Mouse (Mus musculus): ENCODE results near the gene Tada3. TPM values are rescaled to one million over a fixed set of nuclear protein-coding genes. Genes with fewer than 3 reads are reported as not detected.
A peak's percentile ranks its signal among the peaks of the same experiment; 100 is the strongest.

The Tada3 gene
- polyA plus RNA-seq, 1 experiment from 2014 or later, result 52.6 TPM

DNA sequence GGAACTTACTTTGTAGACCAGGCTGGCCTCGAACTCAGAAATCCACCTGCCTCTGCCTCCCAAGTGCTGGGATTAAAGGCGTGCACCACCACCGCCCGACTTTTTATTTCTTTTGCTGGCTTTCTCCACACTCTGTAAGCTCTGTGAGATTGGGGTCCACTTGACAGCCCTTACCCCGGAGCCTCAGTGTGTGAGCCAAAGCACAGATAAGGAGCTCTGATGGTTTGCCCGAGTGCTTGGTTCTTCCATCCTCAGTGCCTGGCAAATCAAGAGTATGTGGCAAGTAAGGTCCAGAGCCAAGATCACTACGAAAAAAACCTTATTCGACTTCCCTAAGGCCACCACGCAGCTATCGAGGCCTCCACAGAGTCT lies 14.3 kb upstream of the Tada3 start:
- no peak overlapping the region for H3K27ac ChIP-seq (ENCODE audit: low read length)
- peaks cover 22% of the 10 kb centered on the region for H3K36me3 ChIP-seq (ENCODE audit: control insufficient read depth, insufficient read depth, low read length)

DNA sequence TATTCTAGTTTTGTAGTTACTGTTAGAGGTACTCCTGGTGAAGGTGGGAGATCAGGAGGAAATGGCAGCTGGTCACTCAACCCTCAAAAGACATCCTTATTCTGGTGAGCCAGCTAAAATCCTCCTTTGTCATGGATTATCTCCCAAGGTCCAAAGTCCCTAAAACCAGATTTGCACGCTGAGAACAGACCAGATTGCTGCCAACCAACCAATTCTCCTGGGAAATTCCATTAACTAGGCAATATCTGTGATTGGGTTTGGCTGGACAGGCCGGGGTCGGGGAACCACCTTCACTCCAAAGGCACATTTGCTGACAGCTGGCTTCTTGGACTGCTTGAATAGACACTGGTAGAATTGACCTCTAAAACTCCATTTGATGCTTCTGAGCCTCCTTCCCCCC lies 13.0 kb upstream of the Tada3 start:
- no peak for ATAC-seq (ENCODE audit: low read depth)
- Histone ChIP-seq H3K4me2 (ENCODE audit: low read depth, low read length) (no peak overlapping the region), H3K27ac (ENCODE audit: low read length) (no peak overlapping the region), H3K36me3 (ENCODE audit: control insufficient read depth, insufficient read depth, low read length) (peaks cover 28% of the 10 kb centered on the region), H3K4me3 (ENCODE audit: low read length) (no peak overlapping the region), H3K4me1 (replicated peaks; ENCODE audit: control insufficient read depth, insufficient read depth, low read length) (peaks cover 4% of the 10 kb centered on the region), H3K27me3 (ENCODE audit: control insufficient read depth, insufficient read depth, low read depth, low read length) (no peaks in the 10 kb centered on the region), H3K9ac (ENCODE audit: low read length) (no peak overlapping the region), H3K9me3 (ENCODE audit: control insufficient read depth, low read length) (no peaks in the 10 kb centered on the region)
- 96% methylated on average over 3 of the region's 3 CpGs for WGBS

More for the DNA sequence above, 14.3 kb upstream of the Tada3 start:
- Histone ChIP-seq H3K4me3 (ENCODE audit: low read length) (peak overlapping the region; percentile 52), H3K4me1 (replicated peaks; ENCODE audit: control insufficient read depth, insufficient read depth, low read length) (peaks cover 4% of the 10 kb centered on the region), H3K4me2 (ENCODE audit: low read depth, low read length) (peak overlapping the region; percentile 84), H3K9ac (ENCODE audit: low read length) (peak overlapping the region; percentile 69), H3K9me3 (ENCODE audit: control insufficient read depth, low read length) (no peaks in the 10 kb centered on the region), H3K27me3 (ENCODE audit: control insufficient read depth, insufficient read depth, low read depth, low read length) (no peaks in the 10 kb centered on the region)
- WGBS, result 23% methylated on average over 10 of the region's 10 CpGs
- no peak; the same call in 1 of the 2 replicates for ATAC-seq (ENCODE audit: low read depth)

DNA sequence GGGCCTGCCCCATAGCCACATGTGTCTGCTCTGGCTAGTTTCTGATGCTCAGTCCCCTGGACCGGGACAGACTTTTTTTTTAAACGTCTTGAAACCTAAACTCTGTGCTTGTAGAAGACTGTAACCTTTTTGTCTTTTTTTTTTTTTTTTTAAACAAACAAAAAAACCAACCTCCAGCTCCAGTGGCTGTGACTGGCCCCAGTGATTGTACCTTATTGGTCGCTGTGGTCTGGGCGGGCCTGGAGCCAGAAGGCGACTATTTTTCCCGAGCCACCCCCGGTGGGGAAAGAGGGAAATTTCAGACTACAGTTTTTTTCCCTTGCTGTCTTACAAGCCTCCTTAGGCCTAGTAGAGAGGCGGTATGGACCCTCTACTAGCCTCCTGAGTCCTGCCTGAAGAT lies 11.3 kb upstream of the Tada3 start, which contains the start of gene Ttll3:
Gene Ttll3 (plus strand): TSS at position 301 of the 400 bp plus-strand sequence.
- no peaks in the 10 kb centered on the region for H3K9me3 ChIP-seq (ENCODE audit: control insufficient read depth, low read length)
- H3K9ac ChIP-seq (ENCODE audit: low read length), result no peak within 1 kb of the TSS
- H3K4me1 ChIP-seq (replicated peaks; ENCODE audit: control insufficient read depth, insufficient read depth, low read length), result peaks cover 4% of the 10 kb centered on the region
- 64% methylated on average over 8 of the region's 8 CpGs for WGBS
- H3K27me3 ChIP-seq (ENCODE audit: control insufficient read depth, insufficient read depth, low read depth, low read length), result no peaks in the 10 kb centered on the region
- H3K4me2 ChIP-seq (ENCODE audit: low read depth, low read length), result no peak within 1 kb of the TSS
- peaks cover 44% of the 10 kb centered on the region for H3K36me3 ChIP-seq (ENCODE audit: control insufficient read depth, insufficient read depth, low read length)
- H3K4me3 ChIP-seq (ENCODE audit: low read length), result no peak within 1 kb of the TSS
- ATAC-seq (ENCODE audit: low read depth), result no peak
- H3K27ac ChIP-seq (ENCODE audit: low read length), result no peak within 1 kb of the TSS

DNA sequence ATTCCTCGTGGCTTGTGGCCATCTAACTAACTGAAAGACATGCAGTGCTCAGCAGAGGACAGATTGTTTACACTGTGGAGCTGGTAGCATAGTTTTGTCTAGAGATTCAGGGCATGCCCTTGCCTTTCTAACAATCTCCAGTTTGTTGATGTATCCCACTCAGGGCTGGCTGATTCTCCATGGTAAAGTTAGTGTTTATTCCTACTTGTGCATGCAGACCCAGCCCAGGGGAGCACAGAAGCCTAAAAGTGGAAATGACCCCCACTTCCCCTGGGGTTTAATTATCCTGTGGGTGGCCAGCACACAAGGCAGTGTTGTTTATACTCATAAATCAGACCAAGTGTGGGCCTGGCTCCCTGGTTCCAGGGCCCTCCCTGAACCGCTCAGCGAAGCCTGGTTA lies 8.3 kb upstream of the Tada3 start:
- no peak for ATAC-seq (ENCODE audit: low read depth)
- 64% methylated on average over 3 of the region's 3 CpGs for WGBS

DNA sequence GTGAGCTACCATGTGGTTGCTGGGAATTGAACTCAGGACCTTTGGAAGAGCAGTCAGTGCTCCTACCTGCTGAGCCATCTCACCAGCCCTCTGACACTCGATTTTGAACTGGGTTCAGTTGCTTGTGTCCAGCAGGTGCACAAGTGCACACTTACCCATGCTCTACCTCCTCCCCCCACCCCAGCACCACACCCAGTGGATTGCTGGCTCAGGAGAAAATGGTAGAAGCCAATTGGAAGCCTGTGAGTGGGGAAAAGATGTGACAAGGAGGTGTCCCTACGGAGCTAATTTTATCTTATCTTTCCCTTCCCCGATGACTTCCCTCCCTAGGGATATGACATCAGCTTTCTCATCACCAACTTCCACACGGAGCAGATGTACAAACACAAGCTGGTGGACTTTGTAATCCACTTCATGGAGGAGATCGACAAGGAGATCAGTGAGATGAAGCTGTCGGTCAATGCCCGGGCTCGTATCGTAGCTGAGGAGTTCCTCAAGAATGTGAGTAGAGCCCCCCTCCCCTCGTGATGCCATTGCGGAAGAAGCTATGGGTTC lies 7.6 kb upstream of the Tada3 start:
- Histone ChIP-seq H3K9ac (ENCODE audit: low read length) (no peak overlapping the region), H3K4me3 (ENCODE audit: low read length) (no peak overlapping the region), H3K4me2 (ENCODE audit: low read depth, low read length) (no peak overlapping the region), H3K9me3 (ENCODE audit: control insufficient read depth, low read length) (no peaks in the 10 kb centered on the region), H3K36me3 (ENCODE audit: control insufficient read depth, insufficient read depth, low read length) (peaks cover 72% of the 10 kb centered on the region), H3K4me1 (replicated peaks; ENCODE audit: control insufficient read depth, insufficient read depth, low read length) (no peaks in the 10 kb centered on the region), H3K27me3 (ENCODE audit: control insufficient read depth, insufficient read depth, low read depth, low read length) (no peaks in the 10 kb centered on the region), H3K27ac (ENCODE audit: low read length) (no peak overlapping the region)
- 72% methylated on average over 11 of the region's 11 CpGs for WGBS
- no peak for ATAC-seq (ENCODE audit: low read depth)

More for the DNA sequence above, 8.3 kb upstream of the Tada3 start:
- H3K9ac ChIP-seq (ENCODE audit: low read length), result no peak overlapping the region
- no peak overlapping the region for H3K27ac ChIP-seq (ENCODE audit: low read length)
- H3K36me3 ChIP-seq (ENCODE audit: control insufficient read depth, insufficient read depth, low read length), result peaks cover 66% of the 10 kb centered on the region
- no peaks in the 10 kb centered on the region for H3K4me1 ChIP-seq (replicated peaks; ENCODE audit: control insufficient read depth, insufficient read depth, low read length)
- no peaks in the 10 kb centered on the region for H3K9me3 ChIP-seq (ENCODE audit: control insufficient read depth, low read length)
- H3K4me2 ChIP-seq (ENCODE audit: low read depth, low read length), result no peak overlapping the region
- no peaks in the 10 kb centered on the region for H3K27me3 ChIP-seq (ENCODE audit: control insufficient read depth, insufficient read depth, low read depth, low read length)
- H3K4me3 ChIP-seq (ENCODE audit: low read length), result no peak overlapping the region

DNA sequence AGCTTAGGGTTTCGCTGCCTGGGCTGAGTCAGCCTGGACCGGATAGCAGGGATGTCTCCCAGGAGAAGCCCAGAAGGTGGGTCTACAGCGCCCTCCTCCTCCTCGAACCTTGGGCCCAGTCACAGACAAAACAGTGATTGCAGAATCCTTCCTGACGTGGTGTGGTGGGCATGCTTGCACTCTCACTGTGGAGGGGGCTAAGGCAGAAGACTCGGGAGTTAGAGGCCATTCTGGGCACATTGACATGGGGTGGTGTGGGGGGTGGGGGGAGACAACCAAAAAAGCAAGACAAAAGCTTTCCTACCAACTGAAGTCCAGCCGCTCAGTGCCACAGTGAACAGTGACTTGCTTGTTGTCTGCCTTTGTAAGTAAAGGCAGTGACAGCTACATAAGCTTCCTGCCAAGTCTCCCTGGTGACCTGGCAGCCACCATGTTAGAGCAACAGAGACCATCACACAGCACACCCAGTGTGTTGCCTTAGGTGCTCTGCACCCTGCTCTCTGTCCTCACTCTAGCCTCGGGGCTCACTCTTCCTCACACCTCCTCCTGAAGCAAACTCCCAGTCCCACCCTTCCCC lies 6.8 kb upstream of the Tada3 start:
- H3K9me3 ChIP-seq (ENCODE audit: control insufficient read depth, low read length), result no peaks in the 10 kb centered on the region
- no peak overlapping the region for H3K9ac ChIP-seq (ENCODE audit: low read length)
- 93% methylated on average over 8 of the region's 8 CpGs for WGBS
- H3K27me3 ChIP-seq (ENCODE audit: control insufficient read depth, insufficient read depth, low read depth, low read length), result no peaks in the 10 kb centered on the region
- no peak for ATAC-seq (ENCODE audit: low read depth)
- no peak overlapping the region for H3K27ac ChIP-seq (ENCODE audit: low read length)
- peaks cover 3% of the 10 kb centered on the region for H3K4me1 ChIP-seq (replicated peaks; ENCODE audit: control insufficient read depth, insufficient read depth, low read length)
- H3K4me2 ChIP-seq (ENCODE audit: low read depth, low read length), result no peak overlapping the region
- no peak overlapping the region for H3K4me3 ChIP-seq (ENCODE audit: low read length)
- H3K36me3 ChIP-seq (ENCODE audit: control insufficient read depth, insufficient read depth, low read length), result peaks cover 66% of the 10 kb centered on the region

DNA sequence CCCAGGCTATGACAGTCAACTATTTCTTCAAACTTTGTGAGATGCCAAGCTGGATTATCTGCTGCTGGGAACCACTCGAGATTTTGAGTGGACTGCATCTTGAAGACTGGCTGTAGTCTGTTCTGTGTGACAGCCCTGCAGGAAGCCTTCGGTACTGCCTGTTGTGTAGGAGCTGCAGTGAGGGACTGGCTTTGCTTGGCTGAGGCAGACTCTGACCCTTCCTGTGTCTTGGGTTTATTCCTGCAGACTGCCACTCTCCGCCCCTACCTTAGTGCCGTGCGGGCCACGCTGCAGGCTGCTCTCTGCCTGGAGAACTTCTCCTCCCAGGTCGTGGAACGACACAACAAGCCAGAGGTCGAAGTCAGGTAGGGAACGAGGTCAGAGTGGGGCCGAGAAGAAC lies 2.8 kb upstream of the Tada3 start:
- Histone ChIP-seq H3K36me3 (ENCODE audit: control insufficient read depth, insufficient read depth, low read length) (peaks cover 45% of the 10 kb centered on the region), H3K27me3 (ENCODE audit: control insufficient read depth, insufficient read depth, low read depth, low read length) (no peaks in the 10 kb centered on the region), H3K27ac (ENCODE audit: low read length) (no peak overlapping the region), H3K9ac (ENCODE audit: low read length) (no peak overlapping the region), H3K4me1 (replicated peaks; ENCODE audit: control insufficient read depth, insufficient read depth, low read length) (peaks cover 12% of the 10 kb centered on the region), H3K9me3 (ENCODE audit: control insufficient read depth, low read length) (no peaks in the 10 kb centered on the region), H3K4me2 (ENCODE audit: low read depth, low read length) (no peak overlapping the region), H3K4me3 (ENCODE audit: low read length) (no peak overlapping the region)
- WGBS, result 90% methylated on average over 11 of the region's 11 CpGs
- no peak for ATAC-seq (ENCODE audit: low read depth)

DNA sequence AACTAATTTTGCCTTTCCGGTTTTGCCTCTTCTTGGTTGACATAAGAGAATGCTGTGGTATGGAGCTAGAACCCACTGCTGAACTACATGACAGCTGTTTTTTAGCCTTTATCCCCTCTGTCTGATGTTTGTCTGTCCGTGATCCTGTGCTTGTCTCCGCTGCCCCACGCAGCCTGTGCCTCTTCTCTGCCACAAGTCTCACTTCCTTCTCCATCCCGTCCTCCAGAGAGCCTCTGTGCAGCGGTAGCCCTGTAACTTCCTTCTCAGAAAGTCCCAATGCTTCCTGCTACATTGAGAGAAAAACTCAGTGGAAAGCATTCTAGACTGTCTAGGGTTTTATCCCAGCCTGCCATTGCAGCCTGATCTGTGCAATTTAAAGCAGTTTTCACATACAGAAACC lies 1.6 kb upstream of the Tada3 start:
- 69% methylated on average over 6 of the region's 6 CpGs for WGBS
- Histone ChIP-seq H3K4me1 (replicated peaks; ENCODE audit: control insufficient read depth, insufficient read depth, low read length) (peaks cover 12% of the 10 kb centered on the region), H3K27me3 (ENCODE audit: control insufficient read depth, insufficient read depth, low read depth, low read length) (no peaks in the 10 kb centered on the region), H3K4me3 (ENCODE audit: low read length) (peak overlapping the region; percentile 100), H3K27ac (ENCODE audit: low read length) (no peak overlapping the region), H3K9ac (ENCODE audit: low read length) (peak overlapping the region; percentile 96), H3K36me3 (ENCODE audit: control insufficient read depth, insufficient read depth, low read length) (peaks cover 42% of the 10 kb centered on the region), H3K9me3 (ENCODE audit: control insufficient read depth, low read length) (no peaks in the 10 kb centered on the region), H3K4me2 (ENCODE audit: low read depth, low read length) (peak overlapping the region; percentile 96)
- ATAC-seq (ENCODE audit: low read depth), result no peak

DNA sequence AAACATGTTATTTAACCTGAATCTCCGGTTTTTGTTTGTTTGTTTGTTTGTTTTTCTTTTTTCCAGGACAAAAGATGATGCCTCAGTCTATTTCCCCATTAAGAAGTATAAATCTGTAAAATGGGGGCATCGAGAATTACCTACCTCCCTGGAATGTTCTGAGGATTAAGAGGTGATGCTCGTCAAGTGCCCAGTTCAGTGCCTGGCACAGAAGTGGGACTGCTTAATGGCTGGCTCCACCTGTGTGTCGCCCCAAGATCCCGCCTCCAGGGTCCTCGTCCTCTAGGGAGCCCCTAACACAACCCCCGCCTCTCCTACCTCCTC lies 549 bp downstream of the Tada3 start:
- Histone ChIP-seq H3K9ac (ENCODE audit: low read length) (peak overlapping the region; percentile 96), H3K27me3 (ENCODE audit: control insufficient read depth, insufficient read depth, low read depth, low read length) (no peaks in the 10 kb centered on the region), H3K36me3 (ENCODE audit: control insufficient read depth, insufficient read depth, low read length) (peaks cover 36% of the 10 kb centered on the region), H3K4me1 (replicated peaks; ENCODE audit: control insufficient read depth, insufficient read depth, low read length) (peaks cover 12% of the 10 kb centered on the region), H3K4me3 (ENCODE audit: low read length) (peak overlapping the region; percentile 100), H3K27ac (ENCODE audit: low read length) (peak overlapping the region; percentile 99), H3K9me3 (ENCODE audit: control insufficient read depth, low read length) (no peaks in the 10 kb centered on the region), H3K4me2 (ENCODE audit: low read depth, low read length) (peak overlapping the region; percentile 96)
- 6% methylated on average over 7 of the region's 7 CpGs for WGBS
- no peak for ATAC-seq (ENCODE audit: low read depth)

Data from lung, embryonic 16.5 days (tissue).